ENCODE assay signal across 13 mouse cellular contexts in genomic region chr4:40815775-40816372, GRCm38 (mm10). TPM values are rescaled to one million over a fixed set of nuclear protein-coding genes. Genes with fewer than 3 reads are reported as not detected.
DNase-seq lines count a peak whose midpoint lies in the region; ATAC-seq lines count a peak whose summit lies in the region.
"Had no signal": no experiment of that assay in that cellular context is flagged by ENCODE, and none has a peak within 500 bp of the region (broad histone marks: within the 10 kb centered on the region; RNA-seq: fewer than 3 reads in every experiment).

No protein-coding gene starts in this region.

- H3K27me3 ChIP-seq in embryonic facial prominence, embryonic 11.5 days (ENCODE audit: control insufficient read depth, insufficient read depth, low read length) = no peaks in the 10 kb centered on the region
- H3K27me3 ChIP-seq in embryonic facial prominence, embryonic 10.5 days (replicated peaks; ENCODE audit: low read depth, poor library complexity, severe bottlenecking) = no peaks in the 10 kb centered on the region
- no peaks in the 10 kb centered on the region for H3K27me3 ChIP-seq in liver, embryonic 12.5 days (replicated peaks)
- no peaks in the 10 kb centered on the region for H3K27me3 ChIP-seq in midbrain, embryonic 14.5 days (ENCODE audit: control insufficient read depth, insufficient read depth, low read length)
- H3K27me3 ChIP-seq: forebrain, embryonic 12.5 days had no signal

- no peaks in the 10 kb centered on the region for H3K36me3 ChIP-seq in embryonic facial prominence, embryonic 11.5 days (replicated peaks; ENCODE audit: control insufficient read depth, insufficient read depth, low read depth, low read length)
- H3K36me3 ChIP-seq in embryonic facial prominence, embryonic 10.5 days (replicated peaks) = peaks cover 59% of the 10 kb centered on the region
- H3K36me3 ChIP-seq in liver, embryonic 12.5 days = peaks cover 100% of the 10 kb centered on the region
- H3K36me3 ChIP-seq in midbrain, embryonic 14.5 days (ENCODE audit: control insufficient read depth, insufficient read depth, low read length) = no peaks in the 10 kb centered on the region

- 31% methylated on average over 12 of the region's 12 CpGs for WGBS in embryonic facial prominence, embryonic 11.5 days
- WGBS in embryonic facial prominence, embryonic 10.5 days = 26% methylated on average over 12 of the region's 12 CpGs
- WGBS in liver, embryonic 12.5 days (ENCODE audit: insufficient replicate concordance) = 24% methylated on average over 12 of the region's 12 CpGs
- WGBS in midbrain, embryonic 14.5 days = 10% methylated on average over 12 of the region's 12 CpGs

- no peak overlapping the region for H3K4me3 ChIP-seq in embryonic facial prominence, embryonic 11.5 days (ENCODE audit: low read depth, low read length)
- no peak overlapping the region for H3K4me3 ChIP-seq in embryonic facial prominence, embryonic 10.5 days
- no peak overlapping the region for H3K4me3 ChIP-seq in liver, embryonic 12.5 days
- H3K4me3 ChIP-seq in midbrain, embryonic 14.5 days (replicated peaks; ENCODE audit: low read depth, low read length) = no peak overlapping the region
- H3K4me3 ChIP-seq: forebrain, embryonic 12.5 days had no signal

- no peak overlapping the region for H3K9ac ChIP-seq in embryonic facial prominence, embryonic 11.5 days (replicated peaks; ENCODE audit: low read length)
- no peak overlapping the region for H3K9ac ChIP-seq in liver, embryonic 12.5 days
- no peak overlapping the region for H3K9ac ChIP-seq in midbrain, embryonic 14.5 days (replicated peaks; ENCODE audit: low read length)
- H3K9ac ChIP-seq: forebrain, embryonic 12.5 days had no signal

- DNase-seq in embryonic facial prominence, embryonic 11.5 days (ENCODE audit: low spot score) = peak; percentile 13
- DNase-seq in embryonic facial prominence, embryonic 10.5 days (ENCODE audit: low spot score) = no peak
- DNase-seq in liver = no peak
- DNase-seq in embryo, embryonic 10.5 days (ENCODE audit: low spot score) = peak; percentile 24
- peak; percentile 34 for DNase-seq in midbrain, embryonic 14.5 days
- no peak for DNase-seq in left cerebral cortex, adult 18-20 months (ENCODE audit: low spot score in 2 of 2)
- DNase-seq: heart, postnatal 4 days; kidney, postnatal 4 days; lung, postnatal 14 days; thymus, postnatal 25 days had no signal

- H3K27ac ChIP-seq in embryonic facial prominence, embryonic 11.5 days (replicated peaks; ENCODE audit: low read depth, low read length) = no peak overlapping the region
- no peak overlapping the region for H3K27ac ChIP-seq in embryonic facial prominence, embryonic 10.5 days (replicated peaks)
- H3K27ac ChIP-seq in liver, embryonic 12.5 days = peak overlapping the region; percentile 12
- no peak overlapping the region for H3K27ac ChIP-seq in midbrain, embryonic 14.5 days (replicated peaks; ENCODE audit: low read depth, low read length)
- H3K27ac ChIP-seq: forebrain, embryonic 12.5 days had no signal

- ATAC-seq in embryonic facial prominence, embryonic 11.5 days (replicated peaks; ENCODE audit: insufficient number of reproducible peaks, low FRiP score, low TSS enrichment, low read depth) = no peak
- ATAC-seq in liver, embryonic 12.5 days = no peak
- no peak for ATAC-seq in midbrain, embryonic 14.5 days (ENCODE audit: low FRiP score, low TSS enrichment)
- ATAC-seq in megakaryocyte progenitor cell, adult 5-6 weeks (replicated peaks; ENCODE audit: poor library complexity) = no peak

- H3K9me3 ChIP-seq in embryonic facial prominence, embryonic 11.5 days (replicated peaks; ENCODE audit: control insufficient read depth, low read length) = no peaks in the 10 kb centered on the region
- no peaks in the 10 kb centered on the region for H3K9me3 ChIP-seq in embryonic facial prominence, embryonic 10.5 days
- H3K9me3 ChIP-seq in liver, embryonic 12.5 days (replicated peaks) = no peaks in the 10 kb centered on the region
- H3K9me3 ChIP-seq in midbrain, embryonic 14.5 days (ENCODE audit: control insufficient read depth, low read length) = no peaks in the 10 kb centered on the region
- H3K9me3 ChIP-seq: forebrain, embryonic 12.5 days had no signal

- no peak overlapping the region for H3K4me2 ChIP-seq in embryonic facial prominence, embryonic 11.5 days (ENCODE audit: low read depth, low read length)
- no peak overlapping the region for H3K4me2 ChIP-seq in liver, embryonic 12.5 days
- H3K4me2 ChIP-seq in midbrain, embryonic 14.5 days (ENCODE audit: low read length) = no peak overlapping the region
- H3K4me2 ChIP-seq: forebrain, embryonic 12.5 days had no signal

- H3K4me1 ChIP-seq in embryonic facial prominence, embryonic 11.5 days (ENCODE audit: control insufficient read depth, insufficient read depth, low read length) = no peaks in the 10 kb centered on the region
- H3K4me1 ChIP-seq in embryonic facial prominence, embryonic 10.5 days = peaks cover 18% of the 10 kb centered on the region
- H3K4me1 ChIP-seq in liver, embryonic 12.5 days = peaks cover 55% of the 10 kb centered on the region
- H3K4me1 ChIP-seq in midbrain, embryonic 14.5 days (ENCODE audit: control insufficient read depth, insufficient read depth, low read length) = no peaks in the 10 kb centered on the region; the same call in 1 of the 2 replicates

RNA-seq across cellular contexts. Expression of gene B4galt1, which starts 37.9 kb away (rescaled TPM):
- 28.3 and 28.9 TPM in 2 replicates for polyA plus RNA-seq in embryonic facial prominence, embryonic 11.5 days (2014; fragmentation: Nextera tagmentation; extraction: Ambion mirVana)
- polyA plus RNA-seq in embryonic facial prominence, embryonic 10.5 days (2016; fragmentation: Nextera tagmentation; extraction: Ambion mirVana) = 23.8 and 24.7 TPM in 2 replicates
- 39.6 and 40.0 TPM in 2 replicates for polyA plus RNA-seq in liver, embryonic 12.5 days (2016; fragmentation: Nextera tagmentation; extraction: Ambion mirVana)
- 4.3 and 7.6 TPM in 2 replicates for polyA plus RNA-seq in midbrain, embryonic 14.5 days (2014; fragmentation: Nextera tagmentation; extraction: Ambion mirVana)
- 1 to 10 TPM; 4.7 to 5.4 TPM for total RNA-seq in left cerebral cortex, adult 18-20 months (2021)
- total RNA-seq in megakaryocyte progenitor cell, adult 5-6 weeks (2015) = 69.8 and 71.5 TPM in 2 replicates
- total RNA-seq in megakaryocyte progenitor cell, adult 5-6 weeks (2017) = 41.2 and 46.5 TPM in 2 replicates

RNA-seq across cellular contexts. Expression of gene Smu1, which starts 58.2 kb away (rescaled TPM):
- polyA plus RNA-seq in embryonic facial prominence, embryonic 11.5 days (2014; fragmentation: Nextera tagmentation; extraction: Ambion mirVana) = 195 and 203 TPM in 2 replicates
- polyA plus RNA-seq in embryonic facial prominence, embryonic 10.5 days (2016; fragmentation: Nextera tagmentation; extraction: Ambion mirVana) = 190 and 192 TPM in 2 replicates
- polyA plus RNA-seq in liver, embryonic 12.5 days (2016; fragmentation: Nextera tagmentation; extraction: Ambion mirVana) = 107 and 112 TPM in 2 replicates
- 114 and 136 TPM in 2 replicates for polyA plus RNA-seq in midbrain, embryonic 14.5 days (2014; fragmentation: Nextera tagmentation; extraction: Ambion mirVana)
- 10 to 100 TPM; 47.7 to 52.2 TPM for total RNA-seq in left cerebral cortex, adult 18-20 months (2021)
- total RNA-seq in megakaryocyte progenitor cell, adult 5-6 weeks (2015) = 77.6 and 83.9 TPM in 2 replicates
- 141 and 143 TPM in 2 replicates for total RNA-seq in megakaryocyte progenitor cell, adult 5-6 weeks (2017)

Comparison
In these comparisons a context has a peak if more than half of its experiments do, and no peak if none do; other contexts are left out.
1. DNase-seq: peak in embryonic facial prominence, embryonic 11.5 days (single experiment), embryo, embryonic 10.5 days (single experiment) and midbrain, embryonic 14.5 days (single experiment); none in embryonic facial prominence, embryonic 10.5 days (single experiment), liver (single experiment) and left cerebral cortex, adult 18-20 months (0 of 2).